Mouse (Mus musculus) small intestine, adult 2 months (tissue): ENCODE results near the gene Pla2g4b. TPM values are rescaled to one million over a fixed set of nuclear protein-coding genes. Genes with fewer than 3 reads are reported as not detected.

Source experiments
- H3K27ac ChIP-seq: fragments of 200-500 bp; 2 replicates; pipeline ENCODE4 v1.5.1; 2012; ENCODE audit warnings: low read depth, low read length, control low read depth, inconsistent platforms; ENCODE audit not compliant: insufficient read depth
- H3K27me3 ChIP-seq: fragments of 200-500 bp; 2 replicates; pipeline ENCODE4 v1.6.1; 2012; ENCODE audit warnings: mild to moderate bottlenecking, moderate library complexity, low read length, inconsistent platforms; ENCODE audit not compliant: control insufficient read depth, insufficient read depth
- H3K36me3 ChIP-seq: fragments of 200-500 bp; 2 replicates; pipeline ENCODE4 v1.6.1; 2012; ENCODE audit warnings: mild to moderate bottlenecking, low read length, control low read depth, inconsistent platforms; ENCODE audit not compliant: control insufficient read depth, insufficient read depth
- H3K4me1 ChIP-seq: fragments of 200-500 bp; 2 replicates; pipeline ENCODE4 v1.6.1; 2012; ENCODE audit warnings: low read length, inconsistent platforms, mixed read lengths; ENCODE audit not compliant: control insufficient read depth, insufficient read depth, insufficient read length
- H3K4me3 ChIP-seq: fragments of 200-500 bp; 2 replicates; pipeline ENCODE4 v1.5.1; 2012; ENCODE audit warnings: low read depth, mild to moderate bottlenecking, control low read depth, inconsistent platforms, low read length, moderate library complexity
- CTCF ChIP-seq: fragments of 200-500 bp; IDR thresholded peaks from 2 replicates; pipeline ENCODE4 v1.5.1; 2012; ENCODE audit warnings: low read depth, mild to moderate bottlenecking, control low read depth, inconsistent platforms, low read length, moderate library complexity, mixed read lengths; ENCODE audit not compliant: insufficient replicate concordance, insufficient read length; ENCODE audit errors: extremely low read depth
- POLR2A ChIP-seq: fragments of 200-500 bp; IDR thresholded peaks from 2 replicates; pipeline ENCODE4 v1.6.1; 2012; ENCODE audit warnings: low read depth, mild to moderate bottlenecking, control low read depth, inconsistent platforms, low read length, moderate library complexity
- WGBS: fragments of 180-500 bp; shearing (Covaris S2); methylation state at CpG from one replicate; pipeline ENCODE4 v1.1.7; 2018; 5-methylcytosine and 5-hydroxymethylcytosine counted together
- polyA plus RNA-seq: library from polyadenylated mRNA; depleted of rRNA; stranded (reverse); fragments of >200 nt; gene quantifications from 2 replicates; pipeline ENCODE4 v1.2.3, GENCODE M21; 2012; rRNA removed

The Pla2g4b gene
- polyA plus RNA-seq, 1 experiment, result 3.3 TPM

DNA sequence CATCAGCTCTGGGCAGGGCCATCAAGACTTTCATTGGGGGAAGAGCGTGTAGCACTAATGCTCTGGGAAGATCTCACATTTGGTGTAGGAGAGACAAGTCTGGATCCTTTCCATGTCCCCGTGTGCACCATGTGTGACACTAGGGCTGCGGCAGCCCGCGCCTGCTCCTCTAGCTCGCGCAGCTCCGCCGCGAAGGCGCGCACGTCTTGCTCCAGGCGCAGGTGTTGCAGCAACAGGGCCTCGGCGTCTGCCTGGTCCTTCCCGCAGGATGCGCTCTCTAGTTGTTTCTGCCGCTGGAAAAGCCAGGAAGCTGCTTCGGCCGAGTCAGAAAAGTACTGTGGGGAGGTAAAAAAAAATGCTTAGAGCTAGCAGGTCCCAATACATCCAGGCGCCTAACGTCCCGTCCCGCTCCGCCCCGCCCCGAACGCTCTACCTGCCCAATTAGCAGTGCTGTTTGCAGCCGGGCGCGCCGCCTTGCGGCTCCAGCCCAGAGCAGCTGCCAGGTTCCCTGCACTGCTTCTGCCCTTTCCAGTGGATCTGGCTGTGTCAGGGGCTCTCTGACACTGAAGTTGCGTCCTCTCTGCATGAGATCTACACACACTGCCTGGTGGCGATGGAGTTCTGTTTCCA is 43.0 kb downstream of the Pla2g4b start:
- Histone ChIP-seq H3K4me1 (peaks cover 4% of the 10 kb centered on the region), H3K4me3 (peak overlapping the region; percentile 55), H3K27me3 (peaks cover 3% of the 10 kb centered on the region; the same call in 1 of the 2 replicates), H3K27ac (no peak overlapping the region), H3K36me3 (no peaks in the 10 kb centered on the region)
- TF ChIP-seq POLR2A, result no peak
- TF ChIP-seq CTCF, result peak; percentile 56; the same call in 1 of the 2 replicates
- 3% methylated on average over 36 of the region's 36 CpGs for WGBS

DNA sequence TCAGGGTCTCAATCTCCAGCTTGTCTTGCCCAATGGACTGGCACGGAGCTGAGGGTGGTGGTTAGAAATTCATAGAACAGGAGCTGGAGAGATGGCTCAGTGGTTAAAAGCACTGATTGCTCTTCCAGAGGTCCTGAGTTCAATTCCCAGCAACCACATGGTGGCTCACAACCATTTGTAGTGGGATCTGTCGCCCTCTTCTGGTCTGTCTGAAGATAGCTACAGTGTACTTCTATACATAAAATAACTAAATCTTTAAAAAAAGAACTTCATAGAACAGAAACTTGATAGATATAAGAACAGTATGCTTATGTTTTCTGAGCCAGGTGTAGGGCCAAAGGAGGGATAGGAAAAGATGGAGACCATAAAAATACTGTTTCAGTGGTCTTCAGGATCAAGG is 49.2 kb downstream of the Pla2g4b start:
- Histone ChIP-seq H3K4me3 (no peak overlapping the region), H3K27me3 (no peaks in the 10 kb centered on the region), H3K4me1 (peaks cover 20% of the 10 kb centered on the region), H3K36me3 (no peaks in the 10 kb centered on the region), H3K27ac (no peak overlapping the region)
- WGBS, result 85% methylated on average over 2 of the region's 2 CpGs
- TF ChIP-seq CTCF (peak; percentile 16; the same call in 1 of the 2 replicates), POLR2A (no peak)

DNA sequence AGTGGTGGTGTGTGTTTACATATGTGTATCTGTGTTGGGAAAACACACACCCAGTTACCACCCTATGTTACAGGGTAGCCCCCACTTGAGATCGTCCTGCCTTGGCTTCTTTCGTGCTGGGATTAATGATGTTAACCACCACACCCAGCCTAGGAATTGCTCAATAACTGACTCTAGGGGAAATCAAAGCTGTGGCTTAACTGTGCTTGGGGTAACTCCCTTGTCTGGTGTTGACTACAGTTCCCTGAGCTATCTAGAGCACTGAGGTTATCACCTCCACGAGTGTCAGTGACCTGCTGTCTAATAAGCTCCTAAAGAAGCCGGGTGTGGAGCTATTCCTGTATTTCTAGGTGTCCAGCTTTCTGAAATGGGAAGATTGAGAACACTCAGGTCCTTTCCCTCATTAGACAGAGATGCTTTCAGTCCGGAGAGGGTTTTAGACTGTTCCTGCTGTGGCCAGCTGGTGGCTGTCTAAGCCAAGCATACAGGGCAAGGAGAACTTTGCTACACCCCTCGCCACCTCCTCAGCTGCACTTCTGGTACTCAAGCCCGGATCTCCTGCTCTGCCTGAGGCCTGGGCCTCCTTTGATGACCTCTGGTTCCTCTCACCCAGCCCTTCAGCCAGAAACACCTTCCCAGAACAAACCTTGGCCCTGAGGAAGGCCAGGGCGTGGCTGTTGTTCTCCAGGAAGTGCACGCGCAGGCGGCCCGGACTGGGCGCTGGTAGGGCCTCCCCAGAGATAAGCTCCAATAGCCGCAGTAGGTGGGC is 51.6 kb downstream of the Pla2g4b start:
- H3K4me1 ChIP-seq, result peaks cover 20% of the 10 kb centered on the region
- TF ChIP-seq POLR2A (no peak), CTCF (peak; percentile 44; the same call in 1 of the 2 replicates)
- WGBS, result 25% methylated on average over 14 of the region's 14 CpGs

DNA sequence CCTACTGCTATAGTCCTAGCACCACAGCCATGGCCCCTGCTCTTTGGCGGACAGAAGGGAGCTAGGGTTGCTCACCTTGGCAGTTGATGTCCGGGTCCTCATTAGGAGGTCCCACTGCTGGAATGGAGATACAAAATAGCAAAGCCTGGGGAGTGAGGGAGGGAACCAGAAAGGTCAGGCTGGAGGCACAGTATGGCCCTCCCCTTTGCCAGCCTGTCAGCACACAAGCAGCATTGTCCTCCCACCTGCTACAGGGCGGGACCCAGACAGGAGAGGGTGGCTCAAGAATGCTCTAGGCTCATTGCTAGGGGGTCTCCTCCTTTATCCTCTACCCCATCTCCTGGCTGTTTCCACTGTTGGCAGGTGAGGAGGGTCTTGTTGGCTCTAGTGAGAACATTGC is 52.8 kb downstream of the Pla2g4b start:
- TF ChIP-seq POLR2A (no peak), CTCF (no peak)
- WGBS, result 90% methylated on average over 3 of the region's 3 CpGs
- no peaks in the 10 kb centered on the region for H3K27me3 ChIP-seq

More for the DNA sequence above, 51.6 kb downstream of the Pla2g4b start:
- H3K4me3 ChIP-seq, result no peak overlapping the region
- peaks cover 2% of the 10 kb centered on the region; the same call in 1 of the 2 replicates for H3K36me3 ChIP-seq
- peak overlapping the region; percentile 35; the same call in 1 of the 2 replicates for H3K27ac ChIP-seq
- no peaks in the 10 kb centered on the region for H3K27me3 ChIP-seq

DNA sequence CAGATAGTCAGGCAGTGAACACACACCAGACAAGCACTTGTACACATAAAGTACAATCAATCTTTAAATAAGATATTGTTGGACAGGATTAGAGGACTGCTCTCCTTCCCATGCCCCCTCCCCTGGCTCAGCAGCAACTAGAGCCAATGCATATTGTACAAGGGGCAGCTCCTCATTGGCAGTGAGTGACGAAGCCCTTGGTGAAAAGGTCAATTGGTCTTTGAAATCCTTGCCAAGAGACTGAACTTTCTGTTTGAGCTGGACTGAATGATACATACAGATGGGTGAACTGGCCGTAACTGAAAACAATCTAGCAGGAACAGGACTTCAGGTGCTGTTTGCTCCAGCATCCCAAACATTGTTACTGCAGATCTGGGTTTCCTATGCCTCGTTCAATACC is 54.2 kb downstream of the Pla2g4b start:
- WGBS, result 76% methylated on average over 3 of the region's 3 CpGs
- Histone ChIP-seq H3K4me1 (peaks cover 20% of the 10 kb centered on the region), H3K36me3 (peaks cover 17% of the 10 kb centered on the region), H3K27me3 (no peaks in the 10 kb centered on the region), H3K4me3 (no peak overlapping the region), H3K27ac (no peak overlapping the region)
- TF ChIP-seq CTCF, result no peak
- TF ChIP-seq POLR2A, result no peak

More for the DNA sequence above, 52.8 kb downstream of the Pla2g4b start:
- Histone ChIP-seq H3K4me3 (no peak overlapping the region), H3K4me1 (peaks cover 20% of the 10 kb centered on the region), H3K27ac (no peak overlapping the region), H3K36me3 (peaks cover 10% of the 10 kb centered on the region)

DNA sequence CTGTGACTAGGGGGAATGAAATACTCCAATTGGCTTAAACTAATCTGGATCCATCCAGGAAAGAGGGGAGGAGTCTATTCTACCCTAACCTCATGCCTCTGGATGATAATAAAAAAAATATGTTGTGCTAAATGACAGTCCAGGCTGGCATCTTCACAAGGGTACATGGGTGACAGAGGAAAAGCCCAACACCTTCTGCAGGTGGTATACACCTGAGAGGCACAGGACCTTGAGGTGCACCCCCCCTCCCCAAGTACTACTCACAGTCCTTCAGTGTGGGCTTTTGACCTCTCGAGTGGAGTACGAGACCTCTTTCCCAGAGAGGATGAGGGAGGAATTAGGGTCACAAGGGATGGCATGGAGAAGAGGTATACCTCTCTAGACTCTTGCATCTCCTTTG is 54.7 kb downstream of the Pla2g4b start:
- 97% methylated on average over 2 of the region's 2 CpGs for WGBS
- peaks cover 21% of the 10 kb centered on the region for H3K36me3 ChIP-seq
- H3K4me1 ChIP-seq, result peaks cover 20% of the 10 kb centered on the region
- no peak overlapping the region for H3K27ac ChIP-seq
- no peaks in the 10 kb centered on the region for H3K27me3 ChIP-seq
- H3K4me3 ChIP-seq, result no peak overlapping the region
- TF ChIP-seq CTCF, result no peak
- no peak for TF ChIP-seq POLR2A

DNA sequence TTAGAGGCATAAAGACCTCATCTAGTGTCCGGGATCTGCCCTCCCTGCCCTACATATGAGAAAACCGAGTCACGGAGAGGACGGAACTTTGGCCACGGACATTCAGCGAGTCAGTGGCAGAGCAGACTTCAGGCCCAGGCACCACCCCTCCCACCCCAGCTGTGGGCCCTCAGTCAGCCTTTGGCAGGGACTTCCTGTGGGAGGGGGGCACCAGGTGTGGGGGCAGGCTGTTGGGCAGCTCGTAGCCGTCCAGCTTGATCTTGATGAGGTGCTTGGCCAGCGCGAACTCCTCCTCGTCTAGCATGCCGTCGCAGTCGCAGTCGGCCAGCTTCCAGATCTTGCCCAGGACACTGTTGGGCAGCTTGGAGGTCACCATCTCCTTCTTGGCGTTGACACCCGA is 57.8 kb downstream of the Pla2g4b start:
- H3K4me1 ChIP-seq, result peaks cover 2% of the 10 kb centered on the region; the same call in 1 of the 2 replicates
- H3K4me3 ChIP-seq, result no peak overlapping the region
- H3K27ac ChIP-seq, result no peak overlapping the region
- peaks cover 26% of the 10 kb centered on the region for H3K36me3 ChIP-seq
- WGBS, result 92% methylated on average over 17 of the region's 17 CpGs
- H3K27me3 ChIP-seq, result no peaks in the 10 kb centered on the region
- TF ChIP-seq CTCF, result no peak
- no peak for TF ChIP-seq POLR2A

Other genes with a start within 250 kb of the Pla2g4b start
- 12.8 and 18.2 TPM in 2 replicates for gene Rpap1, start 245.9 kb upstream of the Pla2g4b start, polyA plus RNA-seq
- gene Tyro3, start 235.7 kb upstream of the Pla2g4b start, polyA plus RNA-seq, result 3.2 and 6.3 TPM in 2 replicates
- 5.4 and 6.6 TPM in 2 replicates for gene Mga, start 136.2 kb upstream of the Pla2g4b start, polyA plus RNA-seq
- 3.6 and 15.9 TPM in 2 replicates for gene Mapkbp1, start 60.7 kb upstream of the Pla2g4b start, polyA plus RNA-seq
- 1.3 and 6.8 TPM in 2 replicates for gene Jmjd7, start 5.9 kb upstream of the Pla2g4b start, polyA plus RNA-seq
- 1.1 and 2.8 TPM in 2 replicates for gene Gm28042, start 5.9 kb upstream of the Pla2g4b start, polyA plus RNA-seq
- gene Ehd4, start 121.2 kb downstream of the Pla2g4b start, polyA plus RNA-seq, result 19.6 and 30.7 TPM in 2 replicates
- gene Pla2g4e, start 211.9 kb downstream of the Pla2g4b start, polyA plus RNA-seq, result 0.03 and 0.67 TPM in 2 replicates